Mouse (Mus musculus) kidney, postnatal 10 days (tissue): ENCODE data around the gene Gdpd1.
"Not testable (repeated sequence)": the region's sequence is repeated elsewhere in the genome, so short reads cannot be mapped to it uniquely, and the experiment has no call there.

Source experiments
- DNase-seq: peaks from one replicate; pipeline ENCODE4 v3.0.0; 2021; ENCODE audit warnings: mixed read lengths

Gdpd1 gene

GRCm38 (mm10) chr11:87025351-87025750 lies 48.5 kb downstream of the Gdpd1 start:
- no peak for DNase-seq

GRCm38 (mm10) chr11:87023240-87023639 lies 50.6 kb downstream of the Gdpd1 start:
- not testable (repeated sequence) for DNase-seq

GRCm38 (mm10) chr11:87022765-87023164 lies 51.1 kb downstream of the Gdpd1 start:
- no peak for DNase-seq

GRCm38 (mm10) chr11:87021551-87021950 lies 52.3 kb downstream of the Gdpd1 start:
- DNase-seq, result no peak

GRCm38 (mm10) chr11:87020449-87020848 lies 53.4 kb downstream of the Gdpd1 start:
- DNase-seq, result no peak

- DNase-seq, result no peak
Observed at GRCm38 (mm10) chr11:87019431-87019830, 54.4 kb downstream of the Gdpd1 start.

- no peak for DNase-seq
Observed at GRCm38 (mm10) chr11:87018081-87018480, 55.8 kb downstream of the Gdpd1 start.

GRCm38 (mm10) chr11:87015691-87016090 lies 58.2 kb downstream of the Gdpd1 start:
- no peak for DNase-seq

GRCm38 (mm10) chr11:87010476-87010875 lies 63.4 kb downstream of the Gdpd1 start:
- peak; percentile 70 for DNase-seq

- peak; percentile 25 for DNase-seq
Observed at GRCm38 (mm10) chr11:87007371-87007770, 66.5 kb downstream of the Gdpd1 start.

- peak; percentile 25 for DNase-seq
Observed at GRCm38 (mm10) chr11:87004960-87005755, 68.7 kb downstream of the Gdpd1 start.

- no peak for DNase-seq
Observed at GRCm38 (mm10) chr11:87002078-87002829, 71.6 kb downstream of the Gdpd1 start.

- no peak for DNase-seq
Observed at GRCm38 (mm10) chr11:87001217-87001616, 72.6 kb downstream of the Gdpd1 start.

- DNase-seq, result no peak
Observed at GRCm38 (mm10) chr11:86996266-86996665, 77.6 kb downstream of the Gdpd1 start.

GRCm38 (mm10) chr11:86995625-86996221 lies 78.1 kb downstream of the Gdpd1 start:
- peak; percentile 74 for DNase-seq

- DNase-seq, result no peak
Observed at GRCm38 (mm10) chr11:86994791-86995624, 78.9 kb downstream of the Gdpd1 start.

- no peak for DNase-seq
Observed at GRCm38 (mm10) chr11:86994330-86994729, 79.5 kb downstream of the Gdpd1 start.

GRCm38 (mm10) chr11:86993041-86994037 lies 80.5 kb downstream of the Gdpd1 start, which contains the start of gene Ypel2:
Gene Ypel2, minus strand, starts transcription at chr11:86993707.
- DNase-seq, result peak; percentile 99

- peak; percentile 39 for DNase-seq
Observed at GRCm38 (mm10) chr11:86992461-86992988, 81.3 kb downstream of the Gdpd1 start.

GRCm38 (mm10) chr11:86991241-86991640 lies 82.6 kb downstream of the Gdpd1 start:
- no peak for DNase-seq

- DNase-seq, result no peak
Observed at GRCm38 (mm10) chr11:86990309-86990708, 83.6 kb downstream of the Gdpd1 start.
